Mouse (Mus musculus): ENCODE measurements at regions not wholly inside any gene's neighbourhood (a gene's known extent, or its start where the extent isn't known, plus 50 kb on each side); places are given as distances from the start of the nearest gene placed in this dataset.

DNA sequence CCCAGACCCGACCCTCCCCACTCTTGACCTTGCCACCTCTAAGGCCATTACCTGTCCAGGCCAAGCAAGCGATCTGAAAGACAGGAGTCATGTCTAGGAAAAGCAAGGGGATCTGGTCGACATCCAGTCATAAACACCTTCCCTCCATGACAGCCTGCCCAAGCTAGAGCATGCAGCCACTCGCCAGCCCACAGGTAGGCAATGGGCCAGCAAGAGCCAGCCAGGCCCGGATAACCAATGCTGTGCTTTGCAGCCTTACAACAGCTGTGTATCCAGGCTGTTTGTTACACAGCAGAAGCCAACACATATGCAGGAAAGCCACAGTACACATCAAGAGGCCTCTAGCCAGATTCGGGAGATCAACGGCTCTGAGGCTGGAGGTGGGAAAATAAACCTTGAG, 57.3 kb upstream of the A430005L14Rik start:
- DNase-seq (ENCODE audit: low spot score in 2 of 2) = no peak

DNA sequence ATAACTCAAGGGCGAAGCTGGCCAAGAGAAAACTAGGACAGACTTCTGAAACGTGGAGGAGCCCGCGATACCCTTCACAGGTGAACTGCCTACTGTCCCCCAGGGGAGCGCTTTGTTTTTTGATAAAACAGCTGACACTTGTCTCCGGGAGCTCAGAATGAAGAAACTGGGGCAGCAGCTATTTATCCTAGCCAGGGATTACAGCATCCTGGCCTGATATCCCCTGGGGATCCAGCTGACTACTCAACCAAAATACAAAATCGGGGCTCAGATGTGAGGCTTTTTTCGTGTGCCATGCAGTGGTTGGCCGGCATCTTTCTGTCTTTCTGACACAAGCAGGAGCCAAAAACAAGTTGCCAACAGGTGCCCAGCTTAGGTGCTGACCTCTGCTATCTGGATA, 52.0 kb upstream of the A430005L14Rik start:
- DNase-seq (ENCODE audit: low spot score in 2 of 2) = no peak

GRCm38 (mm10) chr4:153905511-153905910, 51.5 kb upstream of the A430005L14Rik start:
- DNase-seq (ENCODE audit: low spot score in 2 of 2) = no peak
